Mouse (Mus musculus) lung, adult 18-20 months (tissue): Measurements from ENCODE around the gene Bach2.
A peak's percentile ranks its signal among the peaks of the same experiment; 100 is the strongest.

Experiments
- DNase-seq, 2 experiments: peaks; one replicate each; pipeline ENCODE4 v3.0.0; 2022; ENCODE audit warnings: mixed read lengths in 2 of 2

The Bach2 gene

DNA sequence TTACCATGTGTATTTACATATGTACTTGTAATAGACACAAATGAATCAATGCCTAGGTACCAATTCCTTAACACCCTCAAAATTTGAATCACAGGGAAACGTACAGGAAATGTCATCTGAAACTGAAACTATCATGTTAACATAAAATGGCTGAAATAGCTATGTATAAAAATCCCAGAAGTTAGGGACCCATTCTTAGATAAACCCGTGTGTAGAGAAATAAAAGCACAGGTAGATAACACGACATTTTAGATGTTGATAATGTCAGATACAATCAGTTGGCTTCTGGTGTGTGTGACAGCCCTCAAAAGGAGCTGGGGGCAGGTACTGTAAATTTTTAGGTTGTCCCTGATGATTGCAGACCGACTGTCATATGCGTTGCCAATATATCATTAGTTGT lies 96.2 kb downstream of the Bach2 start:
- no peak for DNase-seq

GRCm38 (mm10) chr4:32335659-32336058 lies 97.1 kb downstream of the Bach2 start:
- peak in 1 of 2 experiments; percentile 21 for DNase-seq

GRCm38 (mm10) chr4:32336642-32337041 lies 98.0 kb downstream of the Bach2 start:
- peak in 1 of 2 experiments; percentile 32 for DNase-seq

- peak; percentile 83 to 90 for DNase-seq
Measured at GRCm38 (mm10) chr4:32337638-32338037, 99.0 kb downstream of the Bach2 start.

GRCm38 (mm10) chr4:32338451-32338850 lies 99.8 kb downstream of the Bach2 start:
- DNase-seq: no peak

- DNase-seq: no peak
Measured at GRCm38 (mm10) chr4:32340844-32341243, 102.2 kb downstream of the Bach2 start.

DNA sequence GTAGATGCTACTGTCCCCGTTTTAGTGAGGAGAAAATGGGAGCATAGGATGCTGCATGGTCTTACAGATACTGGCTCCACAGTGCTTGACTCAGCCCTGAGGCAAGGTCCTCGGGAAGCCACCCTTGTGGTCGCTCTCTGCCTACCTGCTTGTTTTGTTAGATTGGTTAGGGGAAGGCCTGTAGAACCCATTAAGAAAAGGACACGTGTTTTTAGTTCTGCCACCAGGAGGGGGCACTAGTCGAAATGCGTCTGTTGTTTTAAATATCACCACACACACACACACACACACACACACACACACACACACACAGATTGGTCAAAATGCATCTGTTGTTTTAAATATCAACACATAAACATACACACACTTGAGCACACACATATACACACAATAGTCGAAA lies 103.7 kb downstream of the Bach2 start:
- DNase-seq: no peak

DNA sequence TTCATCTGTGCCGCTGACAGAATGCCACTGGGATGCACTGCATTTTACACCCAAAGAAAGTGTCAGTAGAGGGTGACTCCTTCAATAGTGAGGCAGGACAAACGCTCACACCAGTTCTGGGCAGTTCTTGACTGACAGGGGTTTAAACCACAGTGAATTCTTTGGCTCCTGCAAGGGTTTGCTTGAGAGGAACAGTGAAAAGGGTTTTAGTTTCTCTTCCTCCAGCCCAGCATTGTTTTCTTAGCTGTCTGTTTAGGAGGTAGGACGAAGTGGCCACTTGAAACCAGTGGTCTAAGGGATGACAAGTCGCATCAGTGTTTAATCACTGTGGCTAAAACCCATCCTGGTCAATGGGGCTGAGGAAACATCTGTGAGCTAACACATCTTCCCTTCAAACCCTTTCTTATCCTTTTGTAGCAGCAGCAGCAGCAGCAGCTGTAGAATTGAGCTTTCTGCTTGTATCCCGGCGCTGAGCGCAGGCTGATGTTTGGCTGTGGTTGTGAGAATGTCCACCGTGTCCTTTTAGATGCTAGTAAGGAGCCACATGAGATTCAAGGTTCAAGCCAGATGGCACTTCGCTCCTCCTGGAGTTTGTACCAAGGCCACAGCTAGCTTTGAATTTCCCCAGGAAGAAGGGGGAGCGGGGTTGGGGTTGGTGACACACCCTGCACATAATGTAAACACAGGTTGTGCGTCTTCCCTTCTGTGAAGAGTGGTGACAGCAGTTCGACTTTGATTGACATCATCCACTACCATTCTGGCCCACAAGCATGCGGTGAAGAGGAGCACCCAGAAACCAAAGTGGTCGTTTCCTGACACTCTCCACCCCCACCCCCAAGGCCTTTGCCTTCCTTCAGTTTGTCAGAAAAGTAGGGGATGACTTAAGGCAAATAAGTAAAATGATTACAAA lies 104.9 kb downstream of the Bach2 start:
- DNase-seq: peak; percentile 48 to 66

- DNase-seq: no peak
Measured at GRCm38 (mm10) chr4:32344276-32344675, 105.7 kb downstream of the Bach2 start.

DNA sequence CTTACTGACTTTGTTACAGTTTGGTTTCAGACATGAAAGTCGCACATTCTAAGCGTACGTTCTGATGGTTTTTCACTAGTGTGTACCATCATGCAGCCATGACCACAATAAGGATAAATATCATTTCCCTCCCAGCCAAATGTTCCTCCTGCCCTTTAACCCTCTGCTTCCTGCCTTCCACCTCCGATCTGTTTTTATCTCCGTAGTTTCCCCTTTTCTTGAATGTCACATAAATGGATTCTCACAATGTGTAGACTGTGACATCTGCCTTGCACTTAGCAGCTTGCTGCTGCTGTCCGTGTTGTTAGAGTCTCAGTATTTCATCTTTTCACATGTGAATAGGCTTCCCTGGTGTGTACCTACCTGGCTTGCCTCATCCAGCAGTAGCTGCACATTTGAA lies 108.6 kb downstream of the Bach2 start:
- no peak for DNase-seq

- no peak for DNase-seq
Measured at GRCm38 (mm10) chr4:32347711-32348110, 109.1 kb downstream of the Bach2 start.

- no peak for DNase-seq
Measured at GRCm38 (mm10) chr4:32349361-32349760, 110.8 kb downstream of the Bach2 start.

DNA sequence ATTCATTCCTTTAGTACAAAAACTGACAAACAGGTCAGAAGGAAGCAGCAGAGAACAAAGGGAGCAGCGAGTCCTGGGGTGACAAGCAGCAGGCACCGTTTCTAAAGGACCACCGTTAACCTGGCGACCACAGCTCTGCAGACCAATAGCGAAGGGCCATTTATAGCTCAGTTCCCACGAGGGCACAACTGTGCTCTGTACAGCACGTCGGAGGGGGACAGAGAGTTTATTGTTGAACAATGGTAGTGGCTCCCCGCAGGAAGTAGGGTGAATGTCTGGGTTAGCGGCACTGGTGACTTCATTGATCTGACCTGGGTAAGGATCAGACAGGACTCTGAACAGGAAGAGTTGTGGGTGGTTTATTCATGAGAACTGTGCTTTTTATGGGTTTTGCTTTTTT lies 112.6 kb downstream of the Bach2 start:
- DNase-seq: no peak

DNA sequence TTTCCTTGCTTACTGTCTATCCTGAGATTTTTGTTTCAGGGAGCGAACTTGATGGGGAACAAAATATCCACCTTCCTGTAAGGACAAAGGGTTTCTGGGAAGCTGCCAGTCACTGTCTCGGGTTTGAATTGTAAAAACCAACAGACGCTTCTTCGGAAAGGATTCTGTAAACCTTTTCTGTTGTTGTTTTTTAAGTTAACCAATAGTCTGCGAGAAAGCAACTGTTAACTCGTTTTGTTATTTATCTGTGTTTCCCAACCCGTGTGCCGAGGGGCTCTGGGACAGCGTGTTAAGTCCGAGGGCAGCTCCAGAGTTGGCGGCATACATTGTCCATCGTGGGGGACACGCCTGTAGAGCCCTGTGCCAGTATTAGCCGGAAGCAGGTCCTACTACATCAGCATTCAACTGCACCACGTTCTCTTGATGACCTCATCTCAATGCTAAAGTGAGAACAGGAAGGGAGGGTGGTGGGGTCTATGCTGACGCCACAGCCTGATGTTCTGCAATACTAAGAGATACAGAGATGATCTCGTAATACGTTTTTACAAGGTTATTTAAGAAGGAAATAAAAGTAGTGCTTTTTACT lies 113.2 kb downstream of the Bach2 start:
- peak; percentile 36 to 70 for DNase-seq

DNA sequence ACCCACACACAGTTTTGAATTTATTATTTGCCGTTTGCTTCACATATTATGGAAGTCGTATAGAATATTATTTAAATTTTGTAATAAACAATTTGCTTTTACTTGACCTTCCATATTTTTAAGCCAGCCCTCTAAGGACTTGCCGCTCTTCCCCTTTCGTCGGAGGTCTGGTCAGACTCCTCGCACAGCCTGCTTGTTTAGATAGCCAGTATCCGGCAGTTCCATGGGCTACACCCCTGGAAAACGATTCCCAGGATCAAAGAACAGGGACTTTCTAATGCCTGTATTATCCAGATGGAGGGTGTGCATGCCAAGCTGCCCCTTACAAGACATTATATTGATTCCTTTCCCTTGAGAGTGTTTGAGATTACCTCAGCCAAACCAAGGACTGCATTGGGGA lies 113.8 kb downstream of the Bach2 start:
- DNase-seq: no peak

DNA sequence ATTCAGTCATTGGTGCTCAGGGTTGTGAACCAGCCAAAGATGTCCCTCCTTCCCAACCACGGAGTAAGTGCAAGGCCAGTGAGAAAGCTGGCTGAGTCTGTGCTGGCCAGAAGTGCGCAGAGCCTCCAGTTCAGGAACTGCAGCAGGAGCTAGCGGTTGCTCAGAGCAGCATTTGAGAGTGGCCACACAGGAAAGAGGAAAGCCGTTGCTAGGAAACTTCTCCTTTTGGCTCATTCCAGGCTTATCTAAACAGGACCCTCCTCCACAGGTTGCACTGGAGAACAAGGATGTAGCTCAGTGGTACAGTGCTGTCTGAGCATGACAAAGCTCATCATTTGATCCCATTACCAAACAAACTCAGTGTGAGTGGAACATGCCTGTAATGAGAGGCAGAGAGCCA lies 114.2 kb downstream of the Bach2 start:
- DNase-seq: no peak

- no peak for DNase-seq
Measured at GRCm38 (mm10) chr4:32355935-32356617, 117.5 kb downstream of the Bach2 start.

GRCm38 (mm10) chr4:32357996-32358600 lies 119.5 kb downstream of the Bach2 start:
- DNase-seq: no peak

DNA sequence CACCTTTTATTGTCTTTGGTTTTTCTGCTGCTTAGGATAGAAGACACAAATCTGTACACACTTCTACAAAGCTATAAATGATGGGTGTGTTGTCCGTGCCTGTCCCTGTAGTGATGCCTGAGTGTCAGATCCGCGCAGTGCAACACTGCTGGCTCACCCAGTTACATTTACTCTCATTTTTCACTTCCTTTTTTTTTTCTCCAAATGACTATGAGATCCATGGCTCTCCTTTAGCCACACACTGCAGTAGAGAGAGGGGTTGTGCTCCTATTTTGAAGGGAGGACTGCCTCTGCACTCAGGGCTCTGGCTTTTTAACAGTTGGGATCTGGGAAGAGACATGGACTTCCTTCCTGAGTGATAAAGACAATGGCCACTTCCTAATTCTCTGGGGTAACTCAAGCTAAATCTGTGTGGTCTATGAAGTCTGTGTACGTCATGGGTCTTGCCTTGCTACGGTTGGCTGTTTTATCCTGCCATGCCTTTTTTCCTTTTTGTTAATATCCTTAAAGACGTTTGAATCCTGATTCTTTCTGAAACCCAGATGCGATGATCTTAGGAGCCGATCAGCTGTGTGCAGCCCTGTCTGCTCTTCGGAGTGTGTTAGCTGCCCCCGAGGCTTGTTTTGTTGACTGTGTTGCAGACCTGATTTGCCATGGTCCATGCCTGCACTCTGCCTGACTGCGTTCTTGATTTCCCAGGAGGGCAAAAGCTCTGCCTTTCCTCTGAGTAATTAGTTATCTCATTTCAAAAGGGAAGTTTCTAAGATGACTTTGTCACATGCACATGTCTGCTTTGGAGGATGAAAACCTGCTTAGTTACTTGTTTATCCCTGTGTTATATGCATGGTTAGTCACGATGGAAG lies 120.2 kb downstream of the Bach2 start:
- no peak for DNase-seq

GRCm38 (mm10) chr4:32359634-32360033 lies 121.0 kb downstream of the Bach2 start:
- no peak for DNase-seq

GRCm38 (mm10) chr4:32360496-32360895 lies 121.9 kb downstream of the Bach2 start:
- no peak for DNase-seq

GRCm38 (mm10) chr4:32363488-32363984 lies 124.9 kb downstream of the Bach2 start:
- peak; percentile 33 to 64 for DNase-seq
